Mouse (Mus musculus): ENCODE measurements around the gene Cx3cl1. TPM values are rescaled to one million over a fixed set of nuclear protein-coding genes. Genes with fewer than 3 reads are reported as not detected.

Gene Cx3cl1
- polyA plus RNA-seq, 1 experiment = 3.2 TPM

GRCm38 (mm10) chr8:94826210-94826609 is 54.4 kb downstream of the Cx3cl1 start:
- H3K9ac ChIP-seq (ENCODE audit: low read depth, poor library complexity, severe bottlenecking) = no peak overlapping the region
- no peaks in the 10 kb centered on the region for H3K27me3 ChIP-seq (ENCODE audit: control insufficient read depth, insufficient read depth, low read length, poor library complexity, severe bottlenecking)
- TF ChIP-seq CTCF (IDR thresholded peaks at IDR 0.05; ENCODE audit: low read depth, low read length) = no peak
- TF ChIP-seq POLR2A (IDR thresholded peaks at IDR 0.05; ENCODE audit: insufficient read depth, low read length) = no peak
- TF ChIP-seq EP300 (IDR thresholded peaks at IDR 0.05; ENCODE audit: insufficient read depth, low read depth, low read length) = no peak
- no peaks in the 10 kb centered on the region for H3K4me1 ChIP-seq (ENCODE audit: control insufficient read depth, insufficient read depth, low read length)
- no peak overlapping the region for H3K27ac ChIP-seq (ENCODE audit: insufficient read depth, low read length)
- H3K9me3 ChIP-seq (replicated peaks; ENCODE audit: control insufficient read depth, insufficient read depth, low read length, poor library complexity, severe bottlenecking) = 0 out of 2 replicates have a peak, but pooled peaks cover 6% of the 10 kb centered on the region
- H3K4me3 ChIP-seq (ENCODE audit: low read depth, low read length) = no peak overlapping the region
- peaks cover 66% of the 10 kb centered on the region for H3K36me3 ChIP-seq (ENCODE audit: control insufficient read depth, insufficient read depth, low read length, poor library complexity, severe bottlenecking)

- TF ChIP-seq CTCF (IDR thresholded peaks at IDR 0.05; ENCODE audit: low read depth, low read length) = no peak
- TF ChIP-seq POLR2A (IDR thresholded peaks at IDR 0.05; ENCODE audit: insufficient read depth, low read length) = no peak
- no peak for TF ChIP-seq EP300 (IDR thresholded peaks at IDR 0.05; ENCODE audit: insufficient read depth, low read depth, low read length)
- H3K4me3 ChIP-seq (ENCODE audit: low read depth, low read length) = no peak overlapping the region
These were observed 56.5 kb downstream of the Cx3cl1 start for GRCm38 (mm10) chr8:94828284-94828683.

More at GRCm38 (mm10) chr8:94828284-94828683, 56.5 kb downstream of the Cx3cl1 start:
- Histone ChIP-seq H3K4me1 (ENCODE audit: control insufficient read depth, insufficient read depth, low read length) (no peaks in the 10 kb centered on the region), H3K36me3 (ENCODE audit: control insufficient read depth, insufficient read depth, low read length, poor library complexity, severe bottlenecking) (peaks cover 67% of the 10 kb centered on the region), H3K9me3 (replicated peaks; ENCODE audit: control insufficient read depth, insufficient read depth, low read length, poor library complexity, severe bottlenecking) (0 out of 2 replicates have a peak, but pooled peaks cover 6% of the 10 kb centered on the region), H3K9ac (ENCODE audit: low read depth, poor library complexity, severe bottlenecking) (no peak overlapping the region), H3K27ac (ENCODE audit: insufficient read depth, low read length) (no peak overlapping the region), H3K27me3 (ENCODE audit: control insufficient read depth, insufficient read depth, low read length, poor library complexity, severe bottlenecking) (no peaks in the 10 kb centered on the region)

Other genes starting within 250 kb of the Cx3cl1 start
- 8.6 and 9.8 TPM in 2 replicates for gene Cpne2, start 239.0 kb upstream of the Cx3cl1 start, polyA plus RNA-seq (2011; ENCODE audit: insufficient read depth, insufficient read length, low read depth, missing spikeins)
- gene Rspry1, start 170.1 kb upstream of the Cx3cl1 start, polyA plus RNA-seq (2011; ENCODE audit: insufficient read depth, insufficient read length, low read depth, missing spikeins) = 20.4 and 21.3 TPM in 2 replicates
- 93.9 and 95.0 TPM in 2 replicates for gene Fam192a, start 170.0 kb upstream of the Cx3cl1 start, polyA plus RNA-seq (2011; ENCODE audit: insufficient read depth, insufficient read length, low read depth, missing spikeins)
- 42.4 and 45.3 TPM in 2 replicates for gene Arl2bp, start 105.4 kb upstream of the Cx3cl1 start, polyA plus RNA-seq (2011; ENCODE audit: insufficient read depth, insufficient read length, low read depth, missing spikeins)
- 1.2 TPM in 1 of 2 replicates, not detected in the other for gene Pllp, start 75.7 kb upstream of the Cx3cl1 start, polyA plus RNA-seq (2011; ENCODE audit: insufficient read depth, insufficient read length, low read depth, missing spikeins)
- not detected in 2 replicates for gene Ccl22, start 26.4 kb upstream of the Cx3cl1 start, polyA plus RNA-seq (2011; ENCODE audit: insufficient read depth, insufficient read length, low read depth, missing spikeins)
- not detected in 2 replicates for gene Ccl17, start 38.4 kb downstream of the Cx3cl1 start, polyA plus RNA-seq (2011; ENCODE audit: insufficient read depth, insufficient read length, low read depth, missing spikeins)
- 36.0 and 47.5 TPM in 2 replicates for gene Coq9, start 66.3 kb downstream of the Cx3cl1 start, polyA plus RNA-seq (2011; ENCODE audit: insufficient read depth, insufficient read length, low read depth, missing spikeins)
- 65.2 and 75.8 TPM in 2 replicates for gene Ciapin1, start 66.3 kb downstream of the Cx3cl1 start, polyA plus RNA-seq (2011; ENCODE audit: insufficient read depth, insufficient read length, low read depth, missing spikeins)
- gene Polr2c, start 85.4 kb downstream of the Cx3cl1 start, polyA plus RNA-seq (2011; ENCODE audit: insufficient read depth, insufficient read length, low read depth, missing spikeins) = 134 and 150 TPM in 2 replicates
- gene Dok4, start 104.3 kb downstream of the Cx3cl1 start, polyA plus RNA-seq (2011; ENCODE audit: insufficient read depth, insufficient read length, low read depth, missing spikeins) = 3.9 and 4.4 TPM in 2 replicates
- gene Ccdc102a, start 146.1 kb downstream of the Cx3cl1 start, polyA plus RNA-seq (2011; ENCODE audit: insufficient read depth, insufficient read length, low read depth, missing spikeins) = 5.1 and 5.4 TPM in 2 replicates
- 1.0 and 2.6 TPM in 2 replicates for gene Adgrg5, start 151.7 kb downstream of the Cx3cl1 start, polyA plus RNA-seq (2011; ENCODE audit: insufficient read depth, insufficient read length, low read depth, missing spikeins)
- 11.4 and 13.8 TPM in 2 replicates for gene Adgrg1, start 202.7 kb downstream of the Cx3cl1 start, polyA plus RNA-seq (2011; ENCODE audit: insufficient read depth, insufficient read length, low read depth, missing spikeins)
- 0.27 TPM in 1 of 2 replicates, not detected in the other for gene Adgrg3, start 245.7 kb downstream of the Cx3cl1 start, polyA plus RNA-seq (2011; ENCODE audit: insufficient read depth, insufficient read length, low read depth, missing spikeins)